Mouse (Mus musculus): ENCODE data around the gene Elmod2.

DNA sequence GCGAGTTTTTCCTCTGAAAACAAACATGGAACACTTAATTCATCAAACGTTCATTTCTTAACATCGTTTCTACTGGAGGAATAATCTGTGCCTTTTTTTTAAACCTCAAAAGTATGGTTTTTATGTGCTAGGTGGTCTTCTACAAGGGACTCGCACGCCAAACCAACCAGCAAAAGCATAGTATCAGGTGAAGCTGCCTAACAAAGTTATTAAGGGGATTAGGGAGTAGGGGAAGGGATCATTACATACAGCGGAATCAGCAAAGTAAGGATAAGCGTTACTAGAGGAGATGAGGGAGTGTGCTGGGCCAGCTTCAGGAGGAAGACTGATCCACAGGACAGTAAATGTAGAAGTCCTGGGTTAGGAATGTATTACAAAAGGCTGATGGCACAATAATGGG lies 578 bp upstream of the Elmod2 start:
- no peak for TF ChIP-seq MXI1 (IDR thresholded peaks at IDR 0.05; ENCODE audit: low read depth, low read length)
- no peak for TF ChIP-seq BHLHE40 (IDR thresholded peaks at IDR 0.05; ENCODE audit: low read depth, low read length)
- TF ChIP-seq CTCF (conservative IDR thresholded peaks at IDR 0.05 in 1 of 2, IDR thresholded peaks at IDR 0.05 in 1 of 2; ENCODE audit: low read depth in 2 of 2, low read length in 2 of 2), result no peak
- no peak for TF ChIP-seq E2F4 (IDR thresholded peaks at IDR 0.05; ENCODE audit: insufficient replicate concordance, low read depth, low read length)
- no peak for TF ChIP-seq POLR2A (IDR thresholded peaks at IDR 0.05; ENCODE audit: low read depth, low read length)
- no peak for TF ChIP-seq USF1 (IDR thresholded peaks at IDR 0.05; ENCODE audit: low read depth, low read length)
- no peak for TF ChIP-seq EP300 (IDR thresholded peaks at IDR 0.05; ENCODE audit: low read length)
- TF ChIP-seq MAFK (IDR thresholded peaks at IDR 0.05; ENCODE audit: insufficient replicate concordance, low read length), result no peak
- TF ChIP-seq ZC3H11A (IDR thresholded peaks at IDR 0.05; ENCODE audit: low read depth, low read length), result no peak
- TF ChIP-seq JUND (conservative IDR thresholded peaks at IDR 0.05; ENCODE audit: low read depth, low read length), result no peak
- TF ChIP-seq MAX (IDR thresholded peaks at IDR 0.05; ENCODE audit: low read length), result no peak
